In genomic region chr16:13464662-13465061, GRCm38 (mm10) we compare ENCODE assay signal across 25 mouse cellular contexts.
DNase-seq lines count a peak whose midpoint lies in the region; ATAC-seq and TF ChIP-seq lines count a peak whose summit lies in the region.
"Had no signal": no experiment of that assay in that cellular context is flagged by ENCODE, and none has a peak within 500 bp of the region (broad histone marks: within the 10 kb centered on the region; RNA-seq: fewer than 3 reads in every experiment).

No protein-coding gene starts in this region.

- H3K9me3 ChIP-seq in liver, embryonic 14.5 days (ENCODE audit: control insufficient read depth, low read length): no peaks in the 10 kb centered on the region
- H3K9me3 ChIP-seq in liver, embryonic 11.5 days (ENCODE audit: control insufficient read depth, low read length): no peaks in the 10 kb centered on the region
- H3K9me3 ChIP-seq in CH12.LX (replicated peaks; ENCODE audit: low read length): no peaks in the 10 kb centered on the region
- H3K9me3 ChIP-seq in heart, embryonic 11.5 days (replicated peaks; ENCODE audit: control insufficient read depth, low read length): no peaks in the 10 kb centered on the region
- H3K9me3 ChIP-seq: forebrain, embryonic 10.5 days; heart, embryonic 13.5 days; hindbrain, embryonic 12.5 days; limb, embryonic 12.5 days; liver, embryonic 13.5 days; midbrain, embryonic 12.5 days; neural tube, embryonic 12.5 days had no signal

- TF ChIP-seq POLR2A in CH12.LX (IDR thresholded peaks at IDR 0.05; ENCODE audit: low read depth, low read length): no peak

- no peaks in the 10 kb centered on the region for H3K27me3 ChIP-seq in liver, embryonic 14.5 days (ENCODE audit: control insufficient read depth, insufficient read depth, low read length)
- H3K27me3 ChIP-seq in liver, embryonic 11.5 days (replicated peaks; ENCODE audit: control insufficient read depth, insufficient read depth, low read length): no peaks in the 10 kb centered on the region
- no peaks in the 10 kb centered on the region for H3K27me3 ChIP-seq in CH12.LX (replicated peaks)
- H3K27me3 ChIP-seq in heart, embryonic 11.5 days (ENCODE audit: control insufficient read depth, insufficient read depth, low read length): 0 out of 2 replicates have a peak, but pooled peaks cover 2% of the 10 kb centered on the region
- H3K27me3 ChIP-seq: heart, embryonic 13.5 days; hindbrain, embryonic 12.5 days; limb, embryonic 12.5 days; liver, embryonic 13.5 days; midbrain, embryonic 12.5 days; neural tube, embryonic 12.5 days had no signal

- H3K4me2 ChIP-seq in liver, embryonic 14.5 days (ENCODE audit: low read depth): no peak overlapping the region
- H3K4me2 ChIP-seq in liver, embryonic 11.5 days: no peak overlapping the region
- no peak overlapping the region for H3K4me2 ChIP-seq in CH12.LX (ENCODE audit: insufficient read depth, low read depth, poor library complexity, severe bottlenecking)
- no peak overlapping the region for H3K4me2 ChIP-seq in heart, embryonic 11.5 days
- H3K4me2 ChIP-seq: heart, embryonic 13.5 days; hindbrain, embryonic 12.5 days; limb, embryonic 12.5 days; liver, embryonic 13.5 days; midbrain, embryonic 12.5 days; neural tube, embryonic 12.5 days had no signal

- H3K4me1 ChIP-seq in liver, embryonic 14.5 days (replicated peaks; ENCODE audit: control insufficient read depth in 2 of 2, insufficient read depth in 2 of 2, low read length in 1 of 2): no peaks in the 10 kb centered on the region
- H3K4me1 ChIP-seq in liver, embryonic 11.5 days (replicated peaks; ENCODE audit: control insufficient read depth, insufficient read depth, low read length): no peaks in the 10 kb centered on the region
- no peaks in the 10 kb centered on the region; a peak in 1 of 4 replicates for H3K4me1 ChIP-seq in CH12.LX (ENCODE audit: control insufficient read depth in 1 of 2, insufficient read depth in 2 of 2)
- no peaks in the 10 kb centered on the region for H3K4me1 ChIP-seq in heart, embryonic 11.5 days (ENCODE audit: control insufficient read depth, insufficient read depth, low read length)
- H3K4me1 ChIP-seq: hindbrain, embryonic 12.5 days; neural tube, embryonic 12.5 days had no signal

- in situ Hi-C loops in CH12.LX (cut with MboI; ENCODE audit: low pct_ligation_motif_present, low pct_unique_long_range_greater_than_20kb, low sequenced_read_pairs): no loop called here

- no peak for TF ChIP-seq EP300 in liver, embryonic 14.5 days (IDR thresholded peaks at IDR 0.05; ENCODE audit: low read depth)
- no peak for TF ChIP-seq EP300 in CH12.LX (IDR thresholded peaks at IDR 0.05; ENCODE audit: low read length)

- TF ChIP-seq RAD21 in CH12.LX (IDR thresholded peaks at IDR 0.05; ENCODE audit: low read depth, low read length): peak; percentile 18

- dilution Hi-C loops in CH12.LX (cut with MboI; ENCODE audit: extremely low pct_ligation_motif_present, extremely low pct_unique_long_range_greater_than_20kb, low sequenced_read_pairs): no loop called here

- peak; percentile 32; the same call in 1 of the 2 replicates for TF ChIP-seq CTCF in liver, embryonic 14.5 days (IDR thresholded peaks at IDR 0.05; ENCODE audit: low read depth)
- TF ChIP-seq CTCF in CH12.LX (conservative IDR thresholded peaks at IDR 0.05 in 1 of 2, IDR thresholded peaks at IDR 0.05 in 1 of 2; ENCODE audit: low read depth in 2 of 2, low read length in 2 of 2): peak in 1 of 2 experiments; percentile 55; a peak in 2 of 4 replicates

- H3K36me3 ChIP-seq in liver, embryonic 14.5 days (replicated peaks; ENCODE audit: control insufficient read depth, insufficient read depth, low read depth): no peaks in the 10 kb centered on the region
- H3K36me3 ChIP-seq in liver, embryonic 11.5 days (ENCODE audit: control insufficient read depth, insufficient read depth, low read length): no peaks in the 10 kb centered on the region
- no peaks in the 10 kb centered on the region for H3K36me3 ChIP-seq in CH12.LX (replicated peaks in 1 of 2; ENCODE audit: control insufficient read depth in 1 of 2, insufficient read depth in 1 of 2, low read length in 1 of 2)
- H3K36me3 ChIP-seq in heart, embryonic 11.5 days (ENCODE audit: control insufficient read depth, insufficient read depth, low read length): no peaks in the 10 kb centered on the region
- H3K36me3 ChIP-seq: forebrain, embryonic 10.5 days; hindbrain, embryonic 12.5 days; limb, embryonic 12.5 days; liver, embryonic 13.5 days; midbrain, embryonic 12.5 days; neural tube, embryonic 12.5 days had no signal

- no peak for ATAC-seq in liver, embryonic 14.5 days (ENCODE audit: insufficient read depth)
- no peak for ATAC-seq in liver, embryonic 11.5 days (replicated peaks; ENCODE audit: low FRiP score)
- ATAC-seq in heart, embryonic 11.5 days (replicated peaks; ENCODE audit: insufficient number of reproducible peaks, low FRiP score, low TSS enrichment): no peak
- ATAC-seq: inflammation-experienced regulatory T-cells, adult 6 months had no signal

- H3K79me2 ChIP-seq in CH12.LX (replicated peaks; ENCODE audit: control insufficient read depth, extremely low read depth, insufficient read depth, poor library complexity, severe bottlenecking): no peaks in the 10 kb centered on the region

- no peak overlapping the region for H3K27ac ChIP-seq in liver, embryonic 14.5 days
- H3K27ac ChIP-seq in liver, embryonic 11.5 days (ENCODE audit: low read depth, low read length): no peak overlapping the region
- no peak overlapping the region for H3K27ac ChIP-seq in CH12.LX (ENCODE audit: insufficient read depth, low read depth)
- H3K27ac ChIP-seq in heart, embryonic 11.5 days (ENCODE audit: low read depth, low read length): no peak overlapping the region
- H3K27ac ChIP-seq: forebrain, embryonic 10.5 days; heart, embryonic 13.5 days; hindbrain, embryonic 12.5 days; limb, embryonic 12.5 days; liver, embryonic 13.5 days; midbrain, embryonic 12.5 days; neural tube, embryonic 12.5 days had no signal

- 66% methylated on average over 5 of the region's 5 CpGs for WGBS in liver, embryonic 14.5 days (ENCODE audit: insufficient replicate concordance)
- 79% methylated on average over 5 of the region's 5 CpGs for WGBS in liver, embryonic 11.5 days
- 71% methylated on average over 5 of the region's 5 CpGs for WGBS in heart, embryonic 11.5 days (ENCODE audit: insufficient replicate concordance)

- H3K4me3 ChIP-seq in liver, embryonic 14.5 days (ENCODE audit: insufficient read depth in 1 of 2, low read depth in 2 of 2, low read length in 2 of 2): no peak overlapping the region
- no peak overlapping the region for H3K4me3 ChIP-seq in liver, embryonic 11.5 days (ENCODE audit: low read depth, low read length)
- H3K4me3 ChIP-seq in CH12.LX (replicated peaks in 1 of 3; ENCODE audit: low read depth in 2 of 3, low read length in 2 of 3, poor library complexity in 1 of 3): no peak overlapping the region
- H3K4me3 ChIP-seq in heart, embryonic 11.5 days (ENCODE audit: low read depth, low read length): no peak overlapping the region
- H3K4me3 ChIP-seq: forebrain, embryonic 10.5 days; heart, embryonic 13.5 days; hindbrain, embryonic 12.5 days; limb, embryonic 12.5 days; liver, embryonic 13.5 days; midbrain, embryonic 12.5 days; neural tube, embryonic 12.5 days had no signal

- DNase-seq in liver, embryonic 14.5 days (ENCODE audit: low read depth in 3 of 3, low spot score in 3 of 3): no peak
- DNase-seq in liver, embryonic 11.5 days (ENCODE audit: low spot score): no peak
- peak; percentile 9 for DNase-seq in A20 (ENCODE audit: low read depth, low spot score)
- DNase-seq in CH12.LX (ENCODE audit: extremely low read depth): peak; percentile 12
- peak; percentile 53 for DNase-seq in ZHBTc4 (ENCODE audit: low read depth, low spot score)
- DNase-seq in lung, adult 18-20 months: no peak
- DNase-seq: adrenal gland, postnatal 14 days; cerebellum, adult 9-10 months; gastrocnemius, postnatal 25 days; heart, adult 18-20 months; kidney, adult 8-10 months; kidney, postnatal 14 days; liver, embryonic 13.5 days; lung, postnatal 14 days; retina, postnatal 1 day; thymus, adult 2 months; thymus, postnatal 4 days had no signal

- H3K9ac ChIP-seq in liver, embryonic 14.5 days (replicated peaks): no peak overlapping the region
- no peak overlapping the region for H3K9ac ChIP-seq in liver, embryonic 11.5 days (ENCODE audit: low read depth, low read length)
- H3K9ac ChIP-seq in CH12.LX (ENCODE audit: insufficient read depth, low read depth): no peak overlapping the region
- H3K9ac ChIP-seq in heart, embryonic 11.5 days (ENCODE audit: low read depth, low read length): no peak overlapping the region
- H3K9ac ChIP-seq: heart, embryonic 13.5 days; hindbrain, embryonic 12.5 days; limb, embryonic 12.5 days; liver, embryonic 13.5 days; midbrain, embryonic 12.5 days; neural tube, embryonic 12.5 days had no signal

TF ChIP-seq in CH12.LX, 34 proteins besides CTCF, POLR2A, EP300 and RAD21:
- TF ChIP-seq SMC3 (IDR thresholded peaks at IDR 0.05; ENCODE audit: low read depth, low read length) (peak; percentile 45), NRF1 (IDR thresholded peaks at IDR 0.05; ENCODE audit: low read depth, low read length) (no peak)

Comparison
In these comparisons a context has a peak if more than half of its experiments do, and no peak if none do; other contexts are left out.
1. DNase-seq: peak in A20 (single experiment), CH12.LX (single experiment) and ZHBTc4 (single experiment); none in liver, embryonic 14.5 days (0 of 3), liver, embryonic 11.5 days (single experiment) and lung, adult 18-20 months (0 of 2).